Mouse (Mus musculus) stomach, postnatal 0 days (tissue): ENCODE measurements around the gene Calhm1. TPM values are rescaled to one million over a fixed set of nuclear protein-coding genes. Genes with fewer than 3 reads are reported as not detected.

Experiments
- ATAC-seq: fragments of 200-750 bp; cut with Nextera tagmentation; 2 replicates; pipeline ENCODE4 v1.8.0; 2017; ENCODE audit not compliant: low FRiP score, low TSS enrichment
- DNase-seq: peaks from one replicate; pipeline ENCODE4 v3.0.0-alpha.2; 2016; ENCODE audit warnings: low spot score
- H3K27ac ChIP-seq: fragments of 300-500 bp; sonication (generic); replicated peaks from 2 replicates; pipeline ENCODE4 v1.5.1; 2014; ENCODE audit warnings: mild to moderate bottlenecking, control low read depth
- H3K27me3 ChIP-seq: fragments of 300-500 bp; sonication (generic); 2 replicates; pipeline ENCODE4 v1.6.1; 2014; ENCODE audit warnings: low read length; ENCODE audit not compliant: control insufficient read depth, insufficient read depth
- H3K36me3 ChIP-seq: fragments of 300-500 bp; sonication (generic); 2 replicates; pipeline ENCODE4 v1.6.1; 2014; ENCODE audit warnings: low read length, mixed read lengths; ENCODE audit not compliant: control insufficient read depth, insufficient read depth
- H3K4me1 ChIP-seq: fragments of 300-500 bp; sonication (generic); replicated peaks from 2 replicates; pipeline ENCODE4 v1.6.1; 2014; ENCODE audit warnings: antibody characterized with exemption; ENCODE audit not compliant: control insufficient read depth, insufficient read depth
- H3K4me2 ChIP-seq: fragments of 300-500 bp; sonication (generic); replicated peaks from 2 replicates; pipeline ENCODE4 v1.6.1; 2014; ENCODE audit warnings: low read depth, mild to moderate bottlenecking, control low read depth, moderate library complexity
- H3K4me3 ChIP-seq: fragments of 300-500 bp; sonication (generic); 2 replicates; pipeline ENCODE4 v1.5.1; 2014; ENCODE audit warnings: low read depth, low read length, control low read depth
- H3K9ac ChIP-seq: fragments of 300-500 bp; sonication (generic); 2 replicates; pipeline ENCODE4 v1.6.1; 2014; ENCODE audit warnings: mild to moderate bottlenecking, low read length, control low read depth, mixed read lengths
- H3K9me3 ChIP-seq: fragments of 300-500 bp; sonication (generic); 2 replicates; pipeline ENCODE4 v1.6.1; 2016; ENCODE audit warnings: low read length; ENCODE audit not compliant: control insufficient read depth
- CTCF ChIP-seq: IDR thresholded peaks from 2 replicates; pipeline ENCODE4 v1.5.1; 2016; ENCODE audit warnings: antibody characterized with exemption, low read depth, mild to moderate bottlenecking, moderate library complexity
- EP300 ChIP-seq: optimal IDR thresholded peaks from 2 replicates; pipeline ENCODE3; 2016; ENCODE audit warnings: antibody characterized with exemption
- WGBS: fragments of 180-500 bp; shearing (Covaris S2); extraction: QIAGEN DNeasy Blood & Tissue Kit; methylation state at CpG from one replicate; pipeline ENCODE4 v1.1.7; 2014; 5-methylcytosine and 5-hydroxymethylcytosine counted together
- polyA plus RNA-seq: library from polyadenylated mRNA; unstranded; fragments of >200 nt; fragmentation: Nextera tagmentation; extraction: Ambion mirVana; gene quantifications from 2 replicates; pipeline ENCODE4 v1.2.1, GENCODE M21; 2015

Calhm1 gene
- polyA plus RNA-seq, 1 experiment from 2014 or later: not detected

DNA sequence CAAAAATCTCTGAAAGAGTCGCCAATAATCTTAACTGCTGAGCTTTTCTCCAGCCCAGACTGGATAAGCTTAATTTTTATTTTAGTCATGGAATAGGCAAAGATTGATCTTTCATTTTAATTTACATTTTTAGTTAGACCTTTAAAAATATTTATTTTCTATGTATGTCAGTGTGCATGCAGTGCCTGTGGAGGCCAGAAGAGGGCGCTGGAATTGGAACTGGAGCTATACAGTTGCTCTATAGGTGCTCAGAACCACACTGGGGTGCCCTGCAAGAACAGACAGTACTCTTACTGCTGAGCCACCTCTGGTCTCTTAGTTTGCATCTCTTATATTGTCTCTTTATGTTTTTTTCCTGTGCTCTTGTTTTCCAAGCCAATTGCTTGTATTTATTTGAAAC, 21.3 kb downstream of the Calhm1 start:
- ATAC-seq: no peak
- H3K4me1 ChIP-seq: no peaks in the 10 kb centered on the region
- TF ChIP-seq EP300 (no peak), CTCF (peak; percentile 81)

DNA sequence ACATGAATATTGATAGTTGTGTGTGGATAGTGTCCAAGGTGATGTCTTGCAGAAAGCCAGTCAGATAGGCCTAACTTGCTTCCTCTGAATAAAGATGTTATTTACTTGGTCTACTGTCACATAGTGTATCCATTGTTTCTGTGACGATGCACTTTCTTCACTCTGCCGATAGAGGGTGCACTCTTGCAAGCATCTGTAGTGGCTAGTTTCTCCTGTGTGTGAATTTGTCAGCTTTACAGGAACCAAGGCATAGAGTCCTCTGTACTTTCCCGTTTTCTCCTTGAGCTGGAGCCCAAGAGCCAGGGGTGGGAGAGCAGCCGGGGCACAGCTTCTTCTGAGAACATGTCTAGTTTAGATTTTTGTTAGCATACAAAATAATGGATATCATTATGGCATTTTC, 23.0 kb downstream of the Calhm1 start:
- Histone ChIP-seq H3K4me2 (no peak overlapping the region), H3K27me3 (no peaks in the 10 kb centered on the region), H3K9me3 (no peaks in the 10 kb centered on the region), H3K9ac (no peak overlapping the region), H3K27ac (no peak overlapping the region), H3K4me3 (no peak overlapping the region), H3K36me3 (peaks cover 21% of the 10 kb centered on the region; the same call in 1 of the 2 replicates), H3K4me1 (no peaks in the 10 kb centered on the region)
- 39% methylated on average over 4 of the region's 4 CpGs for WGBS
- no peak for TF ChIP-seq EP300
- peak; percentile 93 for TF ChIP-seq CTCF
- DNase-seq: no peak
- ATAC-seq: no peak

More for the DNA sequence above, 21.3 kb downstream of the Calhm1 start:
- no peak overlapping the region for H3K4me2 ChIP-seq
- no peak overlapping the region for H3K9ac ChIP-seq
- H3K36me3 ChIP-seq: peaks cover 23% of the 10 kb centered on the region; the same call in 1 of the 2 replicates
- 24% methylated on average over 2 of the region's 2 CpGs for WGBS
- no peaks in the 10 kb centered on the region for H3K27me3 ChIP-seq
- no peak overlapping the region for H3K4me3 ChIP-seq
- H3K9me3 ChIP-seq: no peaks in the 10 kb centered on the region
- H3K27ac ChIP-seq: no peak overlapping the region
- DNase-seq: peak; percentile 48

DNA sequence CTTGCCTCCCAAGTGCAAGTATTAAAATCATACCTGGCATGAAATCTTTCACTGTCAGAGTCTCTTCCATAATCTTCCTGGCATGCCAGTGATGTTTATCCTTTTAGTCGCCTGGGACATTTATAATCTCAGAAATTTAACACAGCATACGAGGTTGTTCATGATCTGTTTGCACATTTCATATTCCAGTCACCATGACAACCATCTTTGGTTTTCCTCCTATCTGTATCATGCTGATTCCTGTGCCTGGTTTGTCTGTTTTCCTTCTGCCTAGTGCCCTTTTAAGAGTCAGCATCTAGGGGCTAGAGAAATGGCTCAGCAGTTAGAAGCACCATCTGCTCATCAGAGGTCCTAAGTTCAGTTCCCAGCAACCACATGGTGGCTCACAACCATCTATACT, 25.4 kb downstream of the Calhm1 start:
- H3K4me1 ChIP-seq: no peaks in the 10 kb centered on the region
- no peaks in the 10 kb centered on the region for H3K27me3 ChIP-seq
- TF ChIP-seq CTCF (no peak), EP300 (no peak)
- no peak for DNase-seq
- H3K9me3 ChIP-seq: no peaks in the 10 kb centered on the region
- 60% methylated on average over 2 of the region's 2 CpGs for WGBS
- H3K4me3 ChIP-seq: no peak overlapping the region
- no peak overlapping the region for H3K4me2 ChIP-seq
- no peak for ATAC-seq
- no peak overlapping the region for H3K9ac ChIP-seq
- H3K36me3 ChIP-seq: peaks cover 21% of the 10 kb centered on the region; the same call in 1 of the 2 replicates
- no peak overlapping the region for H3K27ac ChIP-seq

DNA sequence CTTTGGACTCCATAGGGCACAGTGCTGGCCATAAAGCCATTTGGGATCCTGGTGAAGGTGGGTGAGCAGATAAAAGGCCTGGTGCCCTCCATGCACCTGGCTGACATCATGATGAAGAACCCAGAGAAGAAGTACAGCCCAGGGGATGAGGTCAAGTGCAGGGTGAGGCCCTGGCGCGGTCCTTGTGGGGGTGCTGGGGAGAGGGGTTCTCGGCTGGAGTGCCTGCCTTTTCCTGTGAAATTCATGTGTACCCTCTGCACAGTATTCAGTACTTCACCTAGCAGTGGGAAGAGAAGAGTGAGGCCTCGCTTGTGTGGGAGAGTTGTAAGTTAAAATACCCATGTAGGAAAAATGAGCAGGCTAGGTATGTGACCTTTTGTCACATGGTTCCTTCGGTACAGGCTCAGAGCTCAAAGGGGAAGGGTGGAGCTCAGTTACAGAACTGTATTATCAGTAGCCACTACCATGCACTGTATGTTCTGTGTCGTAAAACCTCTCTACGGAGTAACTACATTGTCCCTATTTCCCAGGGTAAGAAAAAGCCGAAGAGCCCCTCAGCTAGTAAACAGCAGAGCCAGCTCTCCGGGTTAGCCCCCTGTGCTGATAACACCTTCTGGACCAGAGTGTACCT, 39.3 kb downstream of the Calhm1 start:
- peaks cover 47% of the 10 kb centered on the region for H3K36me3 ChIP-seq

DNA sequence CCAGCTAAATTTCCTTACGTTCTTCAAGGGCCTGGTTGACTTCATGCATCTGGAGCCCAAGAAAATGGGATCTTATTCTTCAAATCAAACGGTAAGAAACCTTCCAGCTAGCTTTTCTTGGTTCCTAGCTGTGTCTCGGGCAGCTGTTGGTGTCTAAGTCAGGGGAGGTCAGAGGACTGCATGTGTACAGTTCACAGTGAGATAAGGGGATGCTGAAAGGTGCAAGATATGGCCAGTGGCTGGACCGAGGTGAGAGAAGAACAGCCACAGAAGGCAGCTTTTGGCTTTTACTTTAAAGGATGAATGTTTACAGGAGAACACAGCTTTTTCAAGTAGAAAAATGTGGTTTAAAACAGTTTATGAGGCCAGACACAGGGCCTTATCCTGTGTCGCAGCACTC, 43.0 kb downstream of the Calhm1 start:
- no peak overlapping the region for H3K9ac ChIP-seq
- H3K27ac ChIP-seq: no peak overlapping the region
- no peaks in the 10 kb centered on the region for H3K27me3 ChIP-seq
- no peak for ATAC-seq
- no peak overlapping the region for H3K4me3 ChIP-seq
- no peak overlapping the region for H3K4me2 ChIP-seq
- H3K4me1 ChIP-seq: no peaks in the 10 kb centered on the region
- no peak for TF ChIP-seq CTCF
- TF ChIP-seq EP300: no peak
- WGBS: 88% methylated on average over 5 of the region's 5 CpGs
- H3K9me3 ChIP-seq: no peaks in the 10 kb centered on the region
- no peak for DNase-seq
- H3K36me3 ChIP-seq: peaks cover 22% of the 10 kb centered on the region

More for the DNA sequence above, 39.3 kb downstream of the Calhm1 start:
- ATAC-seq (no peak; the same call in 1 of the 2 replicates), DNase-seq (no peak)
- 85% methylated on average over 9 of the region's 9 CpGs for whole genome bisulfite sequencing
- H3K4me3 ChIP-seq: no peak overlapping the region
- no peak overlapping the region for H3K9ac ChIP-seq
- H3K4me2 ChIP-seq: no peak overlapping the region
- H3K9me3 ChIP-seq: no peaks in the 10 kb centered on the region
- H3K27ac ChIP-seq: no peak overlapping the region
- TF ChIP-seq EP300 (no peak), CTCF (no peak)
- H3K27me3 ChIP-seq: no peaks in the 10 kb centered on the region
- H3K4me1 ChIP-seq: no peaks in the 10 kb centered on the region

Other genes with a start within 250 kb of the Calhm1 start
- 3.5 and 4.2 TPM in 2 replicates for gene Ina, start 129.6 kb downstream of the Calhm1 start, polyA plus RNA-seq
- gene Nt5c2, start 129.1 kb downstream of the Calhm1 start, polyA plus RNA-seq: 59.4 and 70.9 TPM in 2 replicates
- gene Pcgf6, start 93.3 kb downstream of the Calhm1 start, polyA plus RNA-seq: 9.8 and 10.1 TPM in 2 replicates
- 1.6 and 1.8 TPM in 2 replicates for gene Taf5, start 76.5 kb downstream of the Calhm1 start, polyA plus RNA-seq
- gene Usmg5, start 53.6 kb downstream of the Calhm1 start, polyA plus RNA-seq: 1,643 and 1,847 TPM in 2 replicates
- gene Pdcd11, start 53.5 kb downstream of the Calhm1 start, polyA plus RNA-seq: 4.2 TPM in 2 replicates
- gene Calhm2, start 6.0 kb downstream of the Calhm1 start, polyA plus RNA-seq: 3.9 and 4.3 TPM in 2 replicates
- gene Calhm3, start 13.5 kb upstream of the Calhm1 start, polyA plus RNA-seq: not detected in 2 replicates
- gene Neurl1a, start 34.6 kb upstream of the Calhm1 start, polyA plus RNA-seq: 3.9 TPM in 2 replicates